Mouse (Mus musculus): ENCODE measurements around the gene Xk.
A peak's percentile ranks its signal among the peaks of the same experiment; 100 is the strongest.
"Not testable (repeated sequence)": the region's sequence is repeated elsewhere in the genome, so short reads cannot be mapped to it uniquely, and the experiment has no call there.

Xk gene

DNA sequence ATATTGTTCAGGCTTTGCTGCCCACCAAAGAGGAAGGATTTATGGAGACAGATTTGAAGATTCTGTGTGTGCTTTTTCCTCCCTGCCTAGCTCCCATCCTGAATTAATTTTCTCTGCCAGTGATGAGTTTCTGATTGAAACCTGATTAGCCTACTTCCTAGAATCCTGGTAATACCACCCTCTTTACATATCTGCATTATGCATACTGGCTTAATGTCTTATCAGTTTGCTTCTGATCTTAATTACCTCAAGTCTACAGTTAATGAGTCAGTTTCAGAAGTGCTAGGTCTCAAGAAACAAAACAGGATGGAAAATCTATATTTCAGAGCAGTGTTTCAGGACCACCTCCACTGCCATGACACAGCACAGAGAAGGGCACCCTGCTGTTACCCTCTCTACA is 43.9 kb downstream of the Xk start:
- not testable (repeated sequence) for DNase-seq (ENCODE audit: low spot score in 2 of 2)

DNA sequence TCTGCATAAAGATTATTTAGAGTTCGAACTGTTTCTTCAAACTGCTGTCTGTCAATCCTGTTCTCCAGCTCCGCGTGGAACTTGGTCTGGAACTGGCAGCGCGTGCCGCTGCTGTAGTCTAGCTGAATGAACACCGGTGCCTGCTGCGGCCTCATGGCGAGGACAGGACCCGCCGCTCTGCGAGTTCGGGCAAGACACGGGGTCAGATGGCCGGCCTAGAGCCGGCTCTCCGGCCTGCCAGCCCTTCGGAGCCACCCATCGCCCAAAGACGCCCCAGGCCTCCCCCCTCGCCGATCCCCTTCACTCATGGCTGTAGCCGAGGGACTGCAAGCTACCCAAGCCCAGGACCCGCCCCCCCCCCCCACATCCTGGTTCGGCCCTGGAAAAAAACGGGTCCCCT is 55.4 kb downstream of the Xk start:
- DNase-seq (ENCODE audit: low spot score in 2 of 2), result not testable (repeated sequence)

DNA sequence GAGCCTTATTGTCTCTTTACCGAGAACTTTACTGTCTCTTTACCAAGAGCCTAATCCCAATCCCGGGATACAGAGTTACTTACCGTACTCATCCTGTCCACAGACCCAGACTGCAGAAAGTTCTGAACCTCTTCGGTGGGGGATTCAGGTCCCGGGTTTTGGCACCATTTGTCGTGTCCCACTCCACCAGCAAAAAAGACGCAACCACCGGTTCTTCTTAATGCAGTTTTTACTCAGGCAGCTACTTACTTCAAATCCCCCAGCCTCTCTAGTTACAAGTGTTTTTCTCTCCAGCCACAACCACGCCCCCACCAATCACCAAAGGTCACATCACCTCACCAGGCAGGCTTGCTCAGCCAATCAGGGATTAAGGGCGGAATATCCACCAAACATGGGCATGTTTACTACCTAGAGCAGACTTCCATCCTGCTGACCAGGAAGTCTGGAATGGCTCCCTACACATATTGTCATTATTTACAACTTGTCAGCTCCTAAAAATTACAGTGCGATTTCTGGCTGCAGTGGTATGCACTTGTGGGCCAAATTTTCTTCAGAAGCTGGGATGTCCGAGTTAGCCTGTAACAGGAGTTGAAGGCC is 59.9 kb downstream of the Xk start:
- not testable (repeated sequence) for DNase-seq (ENCODE audit: low spot score in 2 of 2)

DNA sequence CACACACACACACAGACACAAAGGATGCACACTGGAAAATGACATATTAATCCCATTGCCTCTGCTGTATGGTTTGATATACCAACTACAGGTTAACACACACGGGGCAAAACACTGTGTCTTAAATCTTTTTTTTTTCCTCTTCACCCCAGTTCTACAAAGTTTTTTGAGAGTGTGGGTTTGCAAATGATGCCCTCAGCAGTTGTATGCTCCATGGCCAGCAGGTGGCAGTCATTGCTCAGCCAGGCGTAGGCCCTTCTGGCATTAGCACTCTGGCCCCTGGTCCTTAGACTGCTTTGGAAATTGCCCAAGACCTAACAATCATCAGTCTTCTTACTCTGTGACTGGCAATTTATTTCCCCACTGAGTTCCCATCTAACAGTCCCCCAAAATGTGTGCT is 60.5 kb downstream of the Xk start:
- DNase-seq (ENCODE audit: low spot score in 2 of 2), result peak; percentile 6 to 7

DNA sequence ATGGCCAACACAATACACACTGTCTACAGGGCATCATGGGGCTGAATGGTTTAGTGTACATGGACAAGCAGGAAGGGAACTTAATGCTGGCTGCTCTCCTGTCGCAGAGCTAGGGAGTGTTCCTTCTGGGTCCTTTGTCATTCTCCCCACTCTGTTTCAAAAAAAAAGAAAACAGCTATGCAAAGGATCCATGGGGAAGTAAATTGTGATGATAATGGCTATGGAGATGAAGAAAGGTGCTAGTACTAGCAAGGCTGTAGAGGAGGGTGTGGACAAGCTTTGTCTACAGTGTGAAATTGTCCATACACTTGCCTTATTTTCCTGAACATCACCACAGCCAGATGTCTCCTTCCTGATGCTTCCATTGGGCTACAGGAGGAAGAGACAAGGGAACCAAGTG is 62.4 kb downstream of the Xk start:
- not testable (repeated sequence) for DNase-seq (ENCODE audit: low spot score in 2 of 2)

DNA sequence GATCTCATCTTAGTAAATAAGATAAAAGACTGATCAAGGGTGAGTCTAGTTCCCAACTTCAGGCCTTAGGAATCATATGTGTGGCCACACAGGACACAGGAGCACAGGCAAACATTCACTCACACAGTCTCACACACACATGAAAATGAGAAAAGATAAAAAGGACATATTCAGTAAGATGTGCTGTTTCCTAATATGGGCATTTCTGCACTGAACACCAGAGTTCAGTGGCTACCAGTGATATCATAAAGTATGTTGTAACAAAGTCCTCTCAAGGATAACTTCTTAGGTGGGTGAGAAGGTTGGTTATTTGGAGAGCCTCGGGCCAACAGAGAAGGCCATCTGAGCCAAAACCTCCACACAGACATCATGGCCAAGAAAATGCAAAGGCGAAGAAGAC is 77.8 kb downstream of the Xk start, which contains the start of gene H2al1k:
TSS of gene H2al1k (plus strand) at position 301 of the 400 bp plus-strand sequence.
- not testable (repeated sequence) for DNase-seq (ENCODE audit: low spot score in 2 of 2)
